Mouse (Mus musculus): ENCODE results near the gene Osbpl11. TPM values are rescaled to one million over a fixed set of nuclear protein-coding genes. Genes with fewer than 3 reads are reported as not detected.

Osbpl11 gene
- total and polyA plus RNA-seq, 3 experiments, result 8.9 to 18.4 (median 17.0) TPM

DNA sequence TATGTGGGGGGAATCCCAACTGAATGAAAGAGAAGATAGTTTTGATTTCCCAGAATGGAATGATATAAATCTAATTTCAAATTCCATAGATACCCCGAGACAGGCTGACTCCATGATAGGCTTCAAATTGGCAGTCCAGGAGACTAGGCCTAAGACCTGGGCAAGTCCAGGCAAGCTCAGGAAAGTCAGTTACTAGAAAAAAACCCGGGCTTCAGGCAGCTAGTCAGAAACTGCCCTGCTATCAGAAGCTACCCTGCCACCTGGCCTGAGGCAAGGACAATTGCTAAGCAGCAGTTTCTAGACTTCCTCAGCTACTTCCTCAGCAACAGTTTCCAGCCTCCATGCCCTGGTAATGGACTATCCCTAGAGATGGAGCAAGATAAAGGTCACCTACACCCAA lies 62.1 kb downstream of the Osbpl11 start:
- Histone ChIP-seq H3K4me3 (no peak overlapping the region), H3K27me3 (ENCODE audit: control insufficient read depth, insufficient read depth, low read length) (no peaks in the 10 kb centered on the region), H3K9ac (ENCODE audit: low read depth, low read length) (no peak overlapping the region), H3K36me3 (ENCODE audit: control insufficient read depth, insufficient read depth, low read length) (peaks cover 2% of the 10 kb centered on the region; the same call in 1 of the 2 replicates), H3K79me2 (replicated peaks; ENCODE audit: control insufficient read depth, insufficient read depth, low read length) (peaks cover 4% of the 10 kb centered on the region), H3K4me1 (ENCODE audit: control insufficient read depth, insufficient read depth, low read length) (no peaks in the 10 kb centered on the region), H3K27ac (no peak overlapping the region)
- WGBS, result 81% methylated on average over 2 of the region's 2 CpGs
- TF ChIP-seq POLR2A (IDR thresholded peaks at IDR 0.05; ENCODE audit: insufficient read depth, low read depth, low read length), result no peak
- no peak for TF ChIP-seq CTCF (IDR thresholded peaks at IDR 0.05)
- no peak for TF ChIP-seq EP300 (IDR thresholded peaks at IDR 0.05; ENCODE audit: insufficient read depth, low read depth, low read length)
- no peak for DNase-seq
- intact Hi-C loops (cut with DNase I), result no loop called here

DNA sequence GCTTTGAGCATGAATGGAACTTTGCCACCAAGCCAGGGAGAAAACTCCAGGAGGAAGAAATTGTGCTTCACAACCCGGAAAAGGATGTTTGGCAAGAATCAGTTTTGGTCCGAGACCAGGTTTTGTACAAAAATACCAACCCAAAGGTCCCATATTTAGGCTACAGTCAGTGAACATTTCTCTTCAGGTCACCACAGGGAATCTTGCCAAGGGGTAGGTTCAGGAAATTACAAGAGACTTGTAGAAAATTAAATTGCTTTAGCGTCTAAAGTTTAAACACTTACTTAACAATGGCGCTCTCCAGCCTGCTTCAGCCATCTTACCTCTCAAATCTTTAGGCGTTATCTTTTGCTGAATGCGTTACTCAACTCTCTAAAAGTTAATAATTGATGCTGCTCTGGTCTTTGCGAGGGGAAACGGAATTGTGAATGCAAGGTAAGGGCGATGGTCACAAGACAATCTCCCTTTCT lies 65.8 kb downstream of the Osbpl11 start:
- H3K27ac ChIP-seq, result peak overlapping the region; percentile 92
- H3K9ac ChIP-seq (ENCODE audit: low read depth, low read length), result peak overlapping the region; percentile 58
- 5% methylated on average over 9 of the region's 9 CpGs for WGBS
- H3K36me3 ChIP-seq (ENCODE audit: control insufficient read depth, insufficient read depth, low read length), result peaks cover 4% of the 10 kb centered on the region; the same call in 1 of the 2 replicates
- peak overlapping the region; percentile 90 for H3K4me3 ChIP-seq
- H3K79me2 ChIP-seq (replicated peaks; ENCODE audit: control insufficient read depth, insufficient read depth, low read length), result peaks cover 4% of the 10 kb centered on the region
- H3K4me1 ChIP-seq (ENCODE audit: control insufficient read depth, insufficient read depth, low read length), result no peaks in the 10 kb centered on the region
- no peak for DNase-seq
- TF ChIP-seq CTCF (IDR thresholded peaks at IDR 0.05), result no peak
- TF ChIP-seq EP300 (IDR thresholded peaks at IDR 0.05; ENCODE audit: insufficient read depth, low read depth, low read length), result no peak
- no peak for TF ChIP-seq POLR2A (IDR thresholded peaks at IDR 0.05; ENCODE audit: insufficient read depth, low read depth, low read length)
- intact Hi-C loops (cut with DNase I), result loop anchor here (5.0 kb wide), 2 partner anchors 63 to 193 kb away; partner anchors contain the start of genes Iqcg, Osbpl11 and Rpl35a
- no peaks in the 10 kb centered on the region for H3K27me3 ChIP-seq (ENCODE audit: control insufficient read depth, insufficient read depth, low read length)

DNA sequence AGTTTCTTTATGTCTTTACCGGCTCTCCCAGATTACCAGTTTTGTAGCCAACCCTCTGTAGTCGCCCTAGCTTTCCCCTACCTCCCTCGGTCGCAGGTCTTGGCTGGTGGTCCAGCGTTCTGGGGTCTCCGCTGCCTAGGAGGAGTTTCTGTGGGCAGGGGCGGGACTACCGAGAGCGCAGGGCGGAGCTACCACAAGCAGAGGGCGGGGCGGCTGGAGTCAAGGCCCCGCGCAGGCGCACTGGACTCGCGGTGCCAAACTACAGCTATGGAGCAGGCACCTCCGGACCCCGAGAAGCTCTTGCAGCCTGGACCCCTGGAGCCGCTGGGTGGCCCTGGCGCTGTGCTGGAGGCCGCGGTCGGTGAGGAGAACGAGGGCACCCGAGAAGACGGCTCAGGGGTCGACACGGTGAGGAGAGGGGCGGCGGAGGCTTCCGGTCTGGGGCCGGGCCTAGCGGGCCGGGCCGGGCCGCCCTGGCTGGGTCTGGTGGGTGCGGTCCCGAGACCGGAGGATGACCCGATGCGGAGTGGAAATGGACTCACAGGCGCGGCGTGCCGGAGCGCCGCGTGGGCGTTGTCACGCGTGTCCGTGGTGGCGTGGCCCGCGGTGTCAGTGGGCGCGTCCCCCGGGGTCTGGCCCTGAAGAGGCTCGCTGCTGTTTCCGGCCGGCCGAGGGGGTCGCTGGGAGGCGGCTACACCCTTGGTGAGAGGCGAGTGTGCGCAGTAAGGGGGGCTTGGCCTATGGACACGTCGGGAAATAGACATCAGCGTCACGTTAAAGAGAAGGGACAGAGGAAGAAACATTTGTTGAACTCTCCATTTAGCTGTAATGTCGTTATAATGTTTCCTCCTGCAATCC lies 66.6 kb downstream of the Osbpl11 start, which contains the start of gene Snx4:
Gene Snx4 (plus strand): TSS at position 249 of the 858 bp plus-strand sequence.
- H3K79me2 ChIP-seq (replicated peaks; ENCODE audit: control insufficient read depth, insufficient read depth, low read length), result peaks cover 4% of the 10 kb centered on the region
- intact Hi-C loops (cut with DNase I), result loop anchor here (5.0 kb wide), 2 partner anchors 64 to 194 kb away; partner anchors contain the start of genes Iqcg, Osbpl11 and Rpl35a
- peak within 1 kb of the TSS; percentile 92 for H3K27ac ChIP-seq
- TF ChIP-seq POLR2A (IDR thresholded peaks at IDR 0.05; ENCODE audit: insufficient read depth, low read depth, low read length) (peak; percentile 83), CTCF (IDR thresholded peaks at IDR 0.05) (no peak)
- peaks cover 4% of the 10 kb centered on the region; the same call in 1 of the 2 replicates for H3K36me3 ChIP-seq (ENCODE audit: control insufficient read depth, insufficient read depth, low read length)
- DNase-seq, result peak; percentile 95 to 97
- H3K4me1 ChIP-seq (ENCODE audit: control insufficient read depth, insufficient read depth, low read length), result no peaks in the 10 kb centered on the region
- H3K4me3 ChIP-seq, result peak within 1 kb of the TSS; percentile 90
- no peaks in the 10 kb centered on the region for H3K27me3 ChIP-seq (ENCODE audit: control insufficient read depth, insufficient read depth, low read length)
- under 1% methylated on average over 72 of the region's 72 CpGs for WGBS
- peak within 1 kb of the TSS; percentile 96 for H3K9ac ChIP-seq (ENCODE audit: low read depth, low read length)

DNA sequence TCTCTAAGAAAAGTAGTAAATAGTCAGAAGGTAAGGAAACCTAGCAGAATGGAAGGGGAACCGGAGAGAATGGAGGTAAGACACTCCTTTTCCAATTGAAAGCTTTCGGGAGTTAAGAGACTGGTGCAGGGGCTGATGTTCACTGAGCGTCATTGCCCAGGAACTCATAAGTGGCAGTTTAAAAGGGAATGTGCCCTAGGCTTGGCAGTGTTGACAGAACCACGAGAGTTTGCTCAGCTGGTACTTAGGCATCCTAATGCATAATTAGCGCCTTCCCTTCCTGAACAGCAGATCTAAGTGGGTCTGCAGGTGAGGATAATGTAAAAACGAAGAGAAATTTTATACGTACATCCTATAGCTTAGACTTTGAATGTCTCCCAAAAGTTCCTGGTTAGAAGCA lies 70.7 kb downstream of the Osbpl11 start:
- intact Hi-C loops (cut with DNase I), result no loop called here
- no peak for DNase-seq
- H3K4me3 ChIP-seq, result no peak overlapping the region
- H3K4me1 ChIP-seq (ENCODE audit: control insufficient read depth, insufficient read depth, low read length), result peaks cover 5% of the 10 kb centered on the region
- peaks cover 4% of the 10 kb centered on the region; the same call in 1 of the 2 replicates for H3K36me3 ChIP-seq (ENCODE audit: control insufficient read depth, insufficient read depth, low read length)
- whole genome bisulfite sequencing, result 64% methylated on average over 7 of the region's 7 CpGs
- peaks cover 7% of the 10 kb centered on the region for H3K79me2 ChIP-seq (replicated peaks; ENCODE audit: control insufficient read depth, insufficient read depth, low read length)
- H3K27me3 ChIP-seq (ENCODE audit: control insufficient read depth, insufficient read depth, low read length), result no peaks in the 10 kb centered on the region
- no peak overlapping the region for H3K9ac ChIP-seq (ENCODE audit: low read depth, low read length)
- TF ChIP-seq POLR2A (IDR thresholded peaks at IDR 0.05; ENCODE audit: insufficient read depth, low read depth, low read length), result no peak
- no peak for TF ChIP-seq EP300 (IDR thresholded peaks at IDR 0.05; ENCODE audit: insufficient read depth, low read depth, low read length)
- no peak for TF ChIP-seq CTCF (IDR thresholded peaks at IDR 0.05)
- H3K27ac ChIP-seq, result no peak overlapping the region

DNA sequence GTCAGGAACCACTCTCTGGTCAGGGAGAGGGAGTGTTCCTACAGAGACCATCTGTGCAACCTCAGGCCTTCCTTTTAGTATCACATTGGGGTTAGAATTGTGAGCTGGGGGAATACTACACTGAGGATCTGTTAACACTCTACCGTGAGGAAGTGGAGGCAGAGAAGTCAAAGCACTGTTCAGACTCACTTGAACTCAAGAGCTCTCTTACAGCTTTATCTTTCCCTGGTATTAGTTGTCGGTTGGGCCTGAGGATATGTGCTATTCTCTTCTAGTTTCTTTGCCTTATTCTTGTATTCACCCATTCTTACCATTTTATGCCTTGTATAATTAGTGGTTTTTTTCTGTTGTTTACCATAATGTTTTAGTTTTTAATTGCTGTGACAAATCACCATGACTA lies 73.7 kb downstream of the Osbpl11 start:
- Histone ChIP-seq H3K4me1 (ENCODE audit: control insufficient read depth, insufficient read depth, low read length) (peaks cover 13% of the 10 kb centered on the region), H3K27ac (no peak overlapping the region), H3K36me3 (ENCODE audit: control insufficient read depth, insufficient read depth, low read length) (peaks cover 15% of the 10 kb centered on the region), H3K4me3 (no peak overlapping the region), H3K79me2 (replicated peaks; ENCODE audit: control insufficient read depth, insufficient read depth, low read length) (peaks cover 3% of the 10 kb centered on the region), H3K9ac (ENCODE audit: low read depth, low read length) (no peak overlapping the region), H3K27me3 (ENCODE audit: control insufficient read depth, insufficient read depth, low read length) (no peaks in the 10 kb centered on the region)
- 42% methylated on average over 2 of the region's 2 CpGs for WGBS
- intact Hi-C loops (cut with DNase I), result no loop called here
- DNase-seq, result no peak
- no peak for TF ChIP-seq POLR2A (IDR thresholded peaks at IDR 0.05; ENCODE audit: insufficient read depth, low read depth, low read length)
- TF ChIP-seq CTCF (IDR thresholded peaks at IDR 0.05), result no peak

DNA sequence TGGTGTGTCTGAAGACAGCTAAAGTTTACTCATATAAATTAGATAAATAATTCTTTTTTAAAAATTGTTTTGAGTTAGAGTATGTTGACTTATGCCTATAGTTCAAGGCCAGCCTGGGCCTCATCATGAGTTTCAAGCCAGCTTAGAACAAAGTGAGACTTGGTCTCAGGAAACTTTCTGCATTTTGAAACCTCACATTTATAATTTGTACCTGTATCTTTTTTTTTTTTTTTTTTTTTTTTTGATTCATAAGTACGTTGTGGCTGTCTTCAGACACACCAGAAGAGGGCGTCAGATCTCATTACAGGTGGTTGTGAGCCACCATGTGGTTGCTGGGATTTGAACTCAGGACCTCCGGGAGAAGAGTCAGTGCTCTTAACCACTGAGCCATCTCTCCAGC lies 75.0 kb downstream of the Osbpl11 start:
- Histone ChIP-seq H3K4me3 (no peak overlapping the region), H3K9ac (ENCODE audit: low read depth, low read length) (no peak overlapping the region), H3K36me3 (ENCODE audit: control insufficient read depth, insufficient read depth, low read length) (peaks cover 13% of the 10 kb centered on the region), H3K27me3 (ENCODE audit: control insufficient read depth, insufficient read depth, low read length) (no peaks in the 10 kb centered on the region), H3K27ac (no peak overlapping the region), H3K4me1 (ENCODE audit: control insufficient read depth, insufficient read depth, low read length) (peaks cover 13% of the 10 kb centered on the region), H3K79me2 (replicated peaks; ENCODE audit: control insufficient read depth, insufficient read depth, low read length) (peaks cover 3% of the 10 kb centered on the region)
- WGBS, result 85% methylated on average over 3 of the region's 3 CpGs
- no peak for DNase-seq
- intact Hi-C loops (cut with DNase I), result no loop called here
- TF ChIP-seq EP300 (IDR thresholded peaks at IDR 0.05; ENCODE audit: insufficient read depth, low read depth, low read length), result no peak
- TF ChIP-seq CTCF (IDR thresholded peaks at IDR 0.05), result no peak

Data from heart, adult 2 months (tissue).